Mouse (Mus musculus): Measurements from ENCODE around the gene Napa.

- TF ChIP-seq USF1 (IDR thresholded peaks at IDR 0.05; ENCODE audit: low read depth) (no peak), CTCF (IDR thresholded peaks at IDR 0.05; ENCODE audit: control insufficient read depth, insufficient read depth, insufficient read length) (no peak)
These were observed 31.8 kb downstream of the Napa start for GRCm38 (mm10) chr7:16129846-16130691.

All from C2C12 (cell line).